Mouse (Mus musculus): ENCODE results near the gene Ncoa7. TPM values are rescaled to one million over a fixed set of nuclear protein-coding genes. Genes with fewer than 3 reads are reported as not detected.
A peak's percentile ranks its signal among the peaks of the same experiment; 100 is the strongest.
"Not testable (repeated sequence)": the region's sequence is repeated elsewhere in the genome, so short reads cannot be mapped to it uniquely, and the experiment has no call there.

Gene Ncoa7
- polyA plus RNA-seq, 1 experiment from 2014 or later: 8.8 TPM

- not testable (repeated sequence) for H3K4me1 ChIP-seq; H3K27me3 ChIP-seq; H3K9me3 ChIP-seq; H3K27ac ChIP-seq; H3K4me2 ChIP-seq; H3K4me3 ChIP-seq; H3K36me3 ChIP-seq; H3K9ac ChIP-seq; ATAC-seq (ENCODE audit: insufficient number of reproducible peaks, insufficient read depth, low FRiP score, low TSS enrichment, low read depth)
- 71% methylated on average over 1 of the region's 1 CpGs for whole genome bisulfite sequencing
These were observed 166.5 kb downstream of the Ncoa7 start for GRCm38 (mm10) chr10:30636474-30637154.

GRCm38 (mm10) chr10:30632718-30633117, 170.4 kb downstream of the Ncoa7 start:
- no peak for ATAC-seq (ENCODE audit: insufficient number of reproducible peaks, insufficient read depth, low FRiP score, low TSS enrichment, low read depth)
- 96% methylated on average over 1 of the region's 1 CpGs for WGBS
- no peaks in the 10 kb centered on the region for H3K9me3 ChIP-seq
- H3K27ac ChIP-seq: no peak overlapping the region
- H3K9ac ChIP-seq: no peak overlapping the region
- H3K4me2 ChIP-seq: no peak overlapping the region
- H3K36me3 ChIP-seq: no peaks in the 10 kb centered on the region
- no peaks in the 10 kb centered on the region for H3K27me3 ChIP-seq
- no peak overlapping the region for H3K4me3 ChIP-seq
- H3K4me1 ChIP-seq: no peaks in the 10 kb centered on the region

- H3K4me2 ChIP-seq: no peak overlapping the region
- no peak overlapping the region for H3K9ac ChIP-seq
- H3K4me1 ChIP-seq: no peaks in the 10 kb centered on the region
- H3K36me3 ChIP-seq: no peaks in the 10 kb centered on the region
- no peak for ATAC-seq (ENCODE audit: insufficient number of reproducible peaks, insufficient read depth, low FRiP score, low TSS enrichment, low read depth)
- no peaks in the 10 kb centered on the region for H3K27me3 ChIP-seq
- no peaks in the 10 kb centered on the region for H3K9me3 ChIP-seq
- H3K4me3 ChIP-seq: no peak overlapping the region
- no peak overlapping the region for H3K27ac ChIP-seq
These were observed 173.1 kb downstream of the Ncoa7 start for GRCm38 (mm10) chr10:30629977-30630376.

GRCm38 (mm10) chr10:30629513-30629912, 173.6 kb downstream of the Ncoa7 start, which contains the start of gene Hint3:
Gene Hint3, minus strand, starts transcription at chr10:30629632.
- Histone ChIP-seq H3K27me3 (no peaks in the 10 kb centered on the region), H3K9ac (no peak within 1 kb of the TSS), H3K27ac (no peak within 1 kb of the TSS), H3K36me3 (no peaks in the 10 kb centered on the region), H3K4me2 (no peak within 1 kb of the TSS), H3K4me3 (no peak within 1 kb of the TSS), H3K9me3 (no peaks in the 10 kb centered on the region), H3K4me1 (no peaks in the 10 kb centered on the region)
- ATAC-seq (ENCODE audit: insufficient number of reproducible peaks, insufficient read depth, low FRiP score, low TSS enrichment, low read depth): no peak
- WGBS: 82% methylated on average over 3 of the region's 3 CpGs

- not testable (repeated sequence) for H3K9ac ChIP-seq; H3K36me3 ChIP-seq; H3K4me2 ChIP-seq; H3K9me3 ChIP-seq; H3K4me3 ChIP-seq; ATAC-seq (ENCODE audit: insufficient number of reproducible peaks, insufficient read depth, low FRiP score, low TSS enrichment, low read depth); H3K4me1 ChIP-seq; H3K27me3 ChIP-seq; H3K27ac ChIP-seq
- WGBS: 92% methylated on average over 11 of the region's 11 CpGs
These were observed 174.7 kb downstream of the Ncoa7 start for GRCm38 (mm10) chr10:30628444-30628843.

- Histone ChIP-seq H3K9ac (no peak overlapping the region), H3K27ac (no peak overlapping the region), H3K4me3 (no peak overlapping the region), H3K4me1 (no peaks in the 10 kb centered on the region), H3K36me3 (no peaks in the 10 kb centered on the region), H3K9me3 (no peaks in the 10 kb centered on the region), H3K4me2 (no peak overlapping the region), H3K27me3 (no peaks in the 10 kb centered on the region)
- ATAC-seq (ENCODE audit: insufficient number of reproducible peaks, insufficient read depth, low FRiP score, low TSS enrichment, low read depth): no peak
- WGBS: 45% methylated on average over 1 of the region's 1 CpGs
These were observed 175.6 kb downstream of the Ncoa7 start for GRCm38 (mm10) chr10:30627548-30627947.

GRCm38 (mm10) chr10:30624161-30625019, 178.7 kb downstream of the Ncoa7 start:
- no peak overlapping the region for H3K27ac ChIP-seq
- WGBS: 56% methylated on average over 5 of the region's 5 CpGs
- no peak overlapping the region for H3K4me3 ChIP-seq
- no peaks in the 10 kb centered on the region for H3K27me3 ChIP-seq
- no peak overlapping the region for H3K4me2 ChIP-seq
- ATAC-seq (ENCODE audit: insufficient number of reproducible peaks, insufficient read depth, low FRiP score, low TSS enrichment, low read depth): no peak
- no peaks in the 10 kb centered on the region for H3K4me1 ChIP-seq
- no peaks in the 10 kb centered on the region for H3K9me3 ChIP-seq
- H3K9ac ChIP-seq: no peak overlapping the region
- no peaks in the 10 kb centered on the region for H3K36me3 ChIP-seq

- Histone ChIP-seq H3K27ac (no peak overlapping the region), H3K4me2 (no peak overlapping the region), H3K4me3 (no peak overlapping the region), H3K36me3 (no peaks in the 10 kb centered on the region), H3K9ac (no peak overlapping the region), H3K27me3 (no peaks in the 10 kb centered on the region), H3K4me1 (no peaks in the 10 kb centered on the region), H3K9me3 (no peaks in the 10 kb centered on the region)
- no peak for ATAC-seq (ENCODE audit: insufficient number of reproducible peaks, insufficient read depth, low FRiP score, low TSS enrichment, low read depth)
These were observed 180.2 kb downstream of the Ncoa7 start for GRCm38 (mm10) chr10:30622928-30623327.

- H3K36me3 ChIP-seq: no peaks in the 10 kb centered on the region
- H3K9me3 ChIP-seq: no peaks in the 10 kb centered on the region
- H3K4me3 ChIP-seq: peak overlapping the region; percentile 62
- peaks cover 3% of the 10 kb centered on the region for H3K4me1 ChIP-seq
- H3K9ac ChIP-seq: peak overlapping the region; percentile 80; the same call in 1 of the 2 replicates
- no peak for ATAC-seq (ENCODE audit: insufficient number of reproducible peaks, insufficient read depth, low FRiP score, low TSS enrichment, low read depth)
- H3K4me2 ChIP-seq: peak overlapping the region; percentile 72
- WGBS: 42% methylated on average over 3 of the region's 3 CpGs
- H3K27ac ChIP-seq: peak overlapping the region; percentile 95
- no peaks in the 10 kb centered on the region for H3K27me3 ChIP-seq
These were observed 184.3 kb downstream of the Ncoa7 start for GRCm38 (mm10) chr10:30618918-30619210.

GRCm38 (mm10) chr10:30618091-30618917, 184.8 kb downstream of the Ncoa7 start:
- no peaks in the 10 kb centered on the region for H3K9me3 ChIP-seq
- no peaks in the 10 kb centered on the region for H3K36me3 ChIP-seq
- H3K4me2 ChIP-seq: peak overlapping the region; percentile 72
- H3K9ac ChIP-seq: peak overlapping the region; percentile 80
- peaks cover 3% of the 10 kb centered on the region for H3K4me1 ChIP-seq
- H3K27me3 ChIP-seq: no peaks in the 10 kb centered on the region
- peak overlapping the region; percentile 62 for H3K4me3 ChIP-seq
- ATAC-seq (ENCODE audit: insufficient number of reproducible peaks, insufficient read depth, low FRiP score, low TSS enrichment, low read depth): peak; percentile 100
- WGBS: 1% methylated on average over 49 of the region's 49 CpGs
- peak overlapping the region; percentile 95 for H3K27ac ChIP-seq

GRCm38 (mm10) chr10:30613039-30613438, 190.1 kb downstream of the Ncoa7 start:
- no peak for ATAC-seq (ENCODE audit: insufficient number of reproducible peaks, insufficient read depth, low FRiP score, low TSS enrichment, low read depth)
- no peak overlapping the region for H3K4me2 ChIP-seq
- no peak overlapping the region for H3K27ac ChIP-seq
- H3K4me1 ChIP-seq: peaks cover 3% of the 10 kb centered on the region
- WGBS: 82% methylated on average over 4 of the region's 4 CpGs
- H3K9me3 ChIP-seq: no peaks in the 10 kb centered on the region
- no peaks in the 10 kb centered on the region for H3K27me3 ChIP-seq
- H3K9ac ChIP-seq: no peak overlapping the region
- no peak overlapping the region for H3K4me3 ChIP-seq
- peaks cover 4% of the 10 kb centered on the region; the same call in 1 of the 2 replicates for H3K36me3 ChIP-seq
